Mouse (Mus musculus) midbrain, embryonic 14.5 days (tissue): ENCODE measurements around the gene Mapkapk2. TPM values are rescaled to one million over a fixed set of nuclear protein-coding genes. Genes with fewer than 3 reads are reported as not detected.
A peak's percentile ranks its signal among the peaks of the same experiment; 100 is the strongest.

Experiments used
- ATAC-seq: fragments of 200-750 bp; cut with Nextera tagmentation; 2 replicates; pipeline ENCODE4 v1.8.0; 2017; ENCODE audit warnings: moderate number of reproducible peaks, moderate library complexity; ENCODE audit not compliant: low FRiP score, low TSS enrichment
- DNase-seq: peaks from one replicate; pipeline ENCODE4 v3.0.0-alpha.2; 2015
- H3K27ac ChIP-seq: fragments of 300-500 bp; sonication (generic); replicated peaks from 2 replicates; pipeline ENCODE4 v1.5.1; 2014; ENCODE audit warnings: mild to moderate bottlenecking, low read depth, low read length, moderate library complexity
- H3K27me3 ChIP-seq: fragments of 300-500 bp; sonication (generic); 2 replicates; pipeline ENCODE4 v1.6.1; 2014; ENCODE audit warnings: low read length, control low read depth, mixed read lengths; ENCODE audit not compliant: control insufficient read depth, insufficient read depth
- H3K36me3 ChIP-seq: fragments of 300-500 bp; sonication (generic); 2 replicates; pipeline ENCODE4 v1.6.1; 2014; ENCODE audit warnings: low read length, control low read depth; ENCODE audit not compliant: control insufficient read depth, insufficient read depth
- H3K4me1 ChIP-seq: fragments of 300-500 bp; sonication (generic); 2 replicates; pipeline ENCODE4 v1.6.1; 2014; ENCODE audit warnings: mild to moderate bottlenecking, antibody characterized with exemption, low read length, control low read depth; ENCODE audit not compliant: control insufficient read depth, insufficient read depth
- H3K4me2 ChIP-seq: fragments of 300-500 bp; sonication (generic); 2 replicates; pipeline ENCODE4 v1.6.1; 2014; ENCODE audit warnings: mild to moderate bottlenecking, low read length, moderate library complexity
- H3K4me3 ChIP-seq: fragments of 300-500 bp; sonication (generic); replicated peaks from 2 replicates; pipeline ENCODE4 v1.5.1; 2014; ENCODE audit warnings: low read depth, low read length
- H3K9ac ChIP-seq: fragments of 300-500 bp; sonication (generic); replicated peaks from 2 replicates; pipeline ENCODE4 v1.6.1; 2014; ENCODE audit warnings: mild to moderate bottlenecking, low read length, moderate library complexity
- H3K9me3 ChIP-seq: fragments of 300-500 bp; sonication (generic); 2 replicates; pipeline ENCODE4 v1.6.1; 2016; ENCODE audit warnings: low read length, control low read depth, mixed read lengths; ENCODE audit not compliant: control insufficient read depth
- WGBS: fragments of 180-500 bp; shearing (Covaris S2); extraction: QIAGEN DNeasy Blood & Tissue Kit; methylation state at CpG from one replicate; pipeline ENCODE4 v1.1.7; 2014; 5-methylcytosine and 5-hydroxymethylcytosine counted together
- polyA plus RNA-seq: library from polyadenylated mRNA; unstranded; fragments of >200 nt; fragmentation: Nextera tagmentation; extraction: Ambion mirVana; gene quantifications from 2 replicates; pipeline ENCODE4 v1.2.1, GENCODE M21; 2014

Gene Mapkapk2
- polyA plus RNA-seq, 1 experiment from 2014 or later = 35.0 TPM

DNA sequence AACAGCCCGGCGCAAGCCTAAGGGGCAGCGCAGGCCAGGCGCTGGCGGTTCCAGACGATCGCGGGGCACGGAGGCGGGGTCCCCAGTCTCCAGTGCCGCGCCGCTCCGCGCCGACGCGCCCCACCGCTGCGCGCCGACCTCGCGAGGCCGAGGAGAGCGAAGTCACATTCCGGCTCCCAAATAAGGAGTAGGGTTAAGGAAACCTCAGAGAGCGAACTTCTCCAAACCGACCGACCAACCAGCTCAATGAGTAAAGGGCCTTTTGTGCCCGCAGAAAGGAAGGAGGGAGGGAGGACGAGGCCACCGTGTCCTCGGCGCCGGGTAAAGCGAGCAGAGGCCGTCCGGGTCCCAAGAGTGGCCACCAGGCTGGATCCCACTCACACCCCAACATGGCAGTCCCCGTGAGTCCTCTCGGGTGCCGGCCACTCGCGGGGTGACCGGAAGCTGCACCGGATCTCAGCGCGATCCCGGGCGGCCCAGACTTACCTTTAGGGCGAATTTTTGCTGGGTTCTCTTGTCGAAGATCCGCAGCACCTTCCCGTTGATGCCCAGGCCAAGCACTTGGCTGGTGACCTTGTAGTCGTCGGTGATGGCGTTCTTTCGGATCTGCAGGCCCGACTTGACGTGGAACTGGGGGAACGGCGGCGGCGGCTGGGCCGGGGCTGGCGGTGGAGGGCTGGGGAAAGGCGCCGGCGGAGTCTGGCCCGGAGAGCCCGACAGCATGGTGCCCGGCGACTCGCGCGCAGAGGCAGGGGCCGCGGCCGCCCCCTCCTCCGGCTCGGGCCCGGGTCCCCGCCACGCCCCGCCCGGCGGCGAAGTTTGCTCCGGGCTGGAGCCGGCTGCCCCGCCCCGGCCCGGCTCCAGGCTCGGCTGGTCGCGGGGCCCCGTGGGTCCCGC is 575 bp downstream of the Mapkapk2 start:
- ATAC-seq = peak; percentile 69
- peak overlapping the region; percentile 80 for H3K4me2 ChIP-seq
- no peaks in the 10 kb centered on the region for H3K27me3 ChIP-seq
- peak overlapping the region; percentile 90 for H3K4me3 ChIP-seq
- WGBS = under 1% methylated on average over 95 of the region's 98 CpGs
- no peaks in the 10 kb centered on the region for H3K36me3 ChIP-seq
- peak; percentile 77 for DNase-seq
- peak overlapping the region; percentile 86 for H3K9ac ChIP-seq
- H3K4me1 ChIP-seq = peaks cover 25% of the 10 kb centered on the region
- H3K27ac ChIP-seq = peak overlapping the region; percentile 82
- no peaks in the 10 kb centered on the region for H3K9me3 ChIP-seq

DNA sequence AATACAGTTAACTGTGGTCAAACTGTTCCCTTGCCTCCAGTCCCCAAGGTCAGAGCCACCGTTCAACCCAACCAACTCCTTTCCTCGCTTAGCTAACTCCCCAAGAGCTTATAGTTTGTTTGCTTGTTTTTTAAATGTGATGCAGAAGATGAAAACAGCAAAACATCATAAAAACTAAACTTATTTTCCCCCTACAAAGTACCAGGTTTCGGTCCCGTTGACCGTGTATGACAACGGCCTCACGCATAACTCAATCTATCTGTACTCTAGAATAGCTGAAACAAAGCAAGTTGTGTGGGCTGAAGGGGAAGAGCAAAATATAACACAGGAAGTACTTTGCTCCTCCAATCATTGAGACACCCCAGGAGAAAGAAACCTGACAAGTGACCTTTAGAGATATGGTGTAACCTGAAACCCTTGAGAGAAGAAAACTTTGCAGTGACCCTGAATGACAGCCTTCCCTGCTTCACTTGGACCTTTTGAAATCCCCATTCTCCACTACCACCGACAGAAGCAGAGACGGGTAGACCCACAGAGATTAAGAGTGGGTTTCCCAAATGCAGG is 1.4 kb downstream of the Mapkapk2 start:
- H3K36me3 ChIP-seq = no peaks in the 10 kb centered on the region
- peak overlapping the region; percentile 82 for H3K27ac ChIP-seq
- H3K4me3 ChIP-seq = peak overlapping the region; percentile 90
- DNase-seq (no peak), ATAC-seq (no peak)
- no peaks in the 10 kb centered on the region for H3K9me3 ChIP-seq
- H3K4me1 ChIP-seq = peaks cover 29% of the 10 kb centered on the region
- H3K27me3 ChIP-seq = no peaks in the 10 kb centered on the region
- peak overlapping the region; percentile 86 for H3K9ac ChIP-seq
- H3K4me2 ChIP-seq = peak overlapping the region; percentile 80
- 17% methylated on average over 9 of the region's 9 CpGs for WGBS

DNA sequence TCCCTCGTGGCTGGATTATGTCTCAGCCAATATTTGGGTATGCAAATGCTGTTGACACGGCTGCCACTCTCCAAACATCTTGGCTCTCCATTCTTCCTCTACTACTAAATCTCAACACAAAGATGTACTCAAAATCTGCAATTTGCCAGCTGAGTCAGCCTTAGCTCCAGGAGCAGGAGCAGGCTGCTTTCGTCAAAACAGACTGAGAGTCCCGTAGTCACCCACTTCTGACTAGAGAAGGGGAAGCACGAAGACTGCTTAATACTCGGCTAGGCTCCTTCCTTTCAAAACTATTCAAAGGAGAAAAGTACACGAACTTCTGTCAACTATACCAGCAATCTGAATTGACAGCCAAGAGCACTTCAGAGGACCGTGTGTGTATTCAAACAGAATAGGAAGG is 2.1 kb downstream of the Mapkapk2 start:
- no peaks in the 10 kb centered on the region for H3K27me3 ChIP-seq
- 3% methylated on average over 8 of the region's 8 CpGs for WGBS
- peaks cover 33% of the 10 kb centered on the region for H3K4me1 ChIP-seq
- H3K4me3 ChIP-seq = peak overlapping the region; percentile 90
- H3K9me3 ChIP-seq = no peaks in the 10 kb centered on the region
- H3K36me3 ChIP-seq = no peaks in the 10 kb centered on the region
- no peak overlapping the region for H3K27ac ChIP-seq
- H3K4me2 ChIP-seq = peak overlapping the region; percentile 80
- ATAC-seq (no peak), DNase-seq (peak; percentile 53)
- peak overlapping the region; percentile 18; the same call in 1 of the 2 replicates for H3K9ac ChIP-seq

DNA sequence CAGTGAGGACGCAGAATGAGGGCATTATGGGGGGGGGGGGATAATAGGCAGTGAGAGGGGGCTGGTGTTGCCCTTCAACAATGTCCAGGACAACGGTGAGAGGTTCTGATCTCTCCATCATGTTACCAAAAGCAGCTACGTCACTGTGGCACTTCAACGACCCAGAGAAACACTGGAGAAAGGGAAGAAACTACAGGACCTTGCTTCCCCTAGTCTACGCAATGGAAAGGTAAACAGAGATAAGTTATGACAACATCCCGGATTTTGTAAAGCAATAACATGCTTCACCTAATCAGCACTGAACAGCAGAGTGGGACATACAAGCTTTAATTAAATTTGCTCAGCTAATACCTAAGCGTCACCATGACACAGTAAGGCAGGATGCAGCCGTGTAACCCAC is 3.7 kb downstream of the Mapkapk2 start:
- Histone ChIP-seq H3K36me3 (no peaks in the 10 kb centered on the region), H3K4me3 (no peak overlapping the region), H3K9ac (no peak overlapping the region), H3K27ac (no peak overlapping the region), H3K4me1 (peaks cover 50% of the 10 kb centered on the region), H3K4me2 (0 out of 2 replicates have a peak overlapping the region, but pooled peaks have one; percentile 80), H3K27me3 (no peaks in the 10 kb centered on the region), H3K9me3 (no peaks in the 10 kb centered on the region)
- DNase-seq = no peak
- ATAC-seq = no peak
- WGBS = 80% methylated on average over 8 of the region's 8 CpGs

DNA sequence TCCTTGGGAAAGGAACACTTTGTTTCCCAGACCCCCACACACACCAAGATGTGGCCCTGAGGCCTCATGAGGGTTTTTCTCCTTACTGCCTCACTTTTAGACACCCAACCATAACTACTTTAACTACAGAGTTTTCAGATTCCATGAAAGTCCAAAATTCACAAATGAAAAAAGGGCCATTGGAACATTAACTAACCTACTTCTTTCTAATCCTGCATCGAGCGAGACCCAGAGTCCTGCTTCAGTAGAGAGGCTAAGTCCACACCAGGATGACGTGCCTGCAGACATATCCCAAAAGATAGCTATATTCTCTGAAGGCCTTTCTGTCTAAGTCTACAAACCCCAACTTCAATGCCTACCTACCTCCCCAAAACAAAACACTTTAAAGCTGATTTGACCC is 4.8 kb downstream of the Mapkapk2 start:
- Histone ChIP-seq H3K4me1 (peaks cover 61% of the 10 kb centered on the region), H3K36me3 (no peaks in the 10 kb centered on the region), H3K4me3 (no peak overlapping the region), H3K9ac (no peak overlapping the region), H3K4me2 (no peak overlapping the region), H3K27me3 (no peaks in the 10 kb centered on the region), H3K9me3 (no peaks in the 10 kb centered on the region), H3K27ac (no peak overlapping the region)
- WGBS = 95% methylated on average over 3 of the region's 3 CpGs
- ATAC-seq (no peak), DNase-seq (no peak)

DNA sequence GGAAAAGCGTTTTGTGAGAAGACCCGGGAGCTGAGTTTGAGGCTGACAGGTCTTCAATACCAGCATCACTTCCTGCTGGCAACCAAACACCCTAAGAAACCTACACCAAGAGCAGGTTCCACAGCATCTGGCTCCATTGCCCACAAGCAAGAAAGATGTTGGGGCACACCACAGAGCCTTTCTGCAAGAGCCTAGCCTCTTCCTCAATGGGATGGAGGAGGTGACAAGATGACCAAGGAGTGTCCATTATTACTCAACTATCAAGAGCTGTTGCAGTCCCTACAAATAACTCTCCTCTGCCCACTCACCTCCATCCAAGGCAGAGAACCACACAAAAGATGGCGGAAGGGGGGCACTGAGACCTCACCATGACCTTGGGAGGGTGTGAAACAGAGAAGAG is 5.5 kb downstream of the Mapkapk2 start:
- H3K4me1 ChIP-seq = peaks cover 66% of the 10 kb centered on the region
- no peaks in the 10 kb centered on the region for H3K9me3 ChIP-seq
- H3K4me3 ChIP-seq = no peak overlapping the region
- DNase-seq = no peak
- no peak overlapping the region for H3K4me2 ChIP-seq
- H3K27me3 ChIP-seq = no peaks in the 10 kb centered on the region
- H3K36me3 ChIP-seq = no peaks in the 10 kb centered on the region
- H3K9ac ChIP-seq = no peak overlapping the region
- no peak for ATAC-seq
- H3K27ac ChIP-seq = no peak overlapping the region
- WGBS = 83% methylated on average over 3 of the region's 3 CpGs

DNA sequence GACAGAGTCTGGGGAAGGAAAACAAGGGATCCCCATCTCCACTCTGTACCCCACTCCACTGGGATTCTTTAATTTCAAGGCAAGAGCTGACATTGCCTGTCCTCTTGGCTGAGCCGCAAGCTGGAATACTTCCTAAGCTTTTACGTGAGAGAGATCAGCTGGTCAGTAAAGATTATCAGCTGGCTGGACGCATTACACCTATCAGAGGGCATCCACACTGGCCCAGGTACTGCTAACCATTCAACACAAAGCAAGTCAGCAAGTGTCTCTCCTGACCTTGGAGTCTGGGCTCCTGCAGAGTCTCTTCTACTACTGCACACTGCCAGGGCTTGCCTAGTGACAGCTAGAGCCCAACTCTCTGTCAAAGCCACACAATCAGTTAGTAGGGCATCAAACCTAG is 6.1 kb downstream of the Mapkapk2 start:
- H3K27me3 ChIP-seq = no peaks in the 10 kb centered on the region
- no peaks in the 10 kb centered on the region for H3K9me3 ChIP-seq
- peaks cover 73% of the 10 kb centered on the region for H3K4me1 ChIP-seq
- no peak overlapping the region for H3K9ac ChIP-seq
- H3K4me2 ChIP-seq = no peak overlapping the region
- no peak for DNase-seq
- H3K36me3 ChIP-seq = no peaks in the 10 kb centered on the region
- WGBS = 84% methylated on average over 3 of the region's 3 CpGs
- no peak overlapping the region for H3K27ac ChIP-seq
- no peak for ATAC-seq
- H3K4me3 ChIP-seq = no peak overlapping the region

DNA sequence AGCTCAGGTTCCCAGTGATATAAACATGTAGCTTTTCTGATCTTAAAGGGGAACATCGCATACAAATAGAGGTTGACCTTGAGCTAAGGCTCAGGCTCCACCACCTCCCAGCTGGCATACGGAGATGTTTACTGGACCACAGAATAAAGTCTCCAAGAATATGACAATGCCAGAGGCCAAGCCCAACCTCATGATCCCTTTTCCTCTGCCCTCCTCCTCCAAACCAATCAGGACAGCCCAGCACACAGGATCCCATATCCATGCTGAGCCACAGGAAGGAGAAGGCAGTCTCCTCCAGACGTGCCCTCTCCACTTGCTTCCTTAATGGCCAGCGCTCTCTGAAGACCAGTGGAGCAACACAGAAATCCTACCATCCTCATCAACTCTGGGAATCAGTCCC is 6.7 kb downstream of the Mapkapk2 start:
- H3K9ac ChIP-seq = no peak overlapping the region
- H3K27ac ChIP-seq = no peak overlapping the region
- no peak overlapping the region for H3K4me3 ChIP-seq
- no peaks in the 10 kb centered on the region for H3K9me3 ChIP-seq
- DNase-seq = no peak
- no peaks in the 10 kb centered on the region for H3K36me3 ChIP-seq
- no peaks in the 10 kb centered on the region for H3K27me3 ChIP-seq
- no peak for ATAC-seq
- H3K4me1 ChIP-seq = peaks cover 75% of the 10 kb centered on the region
- no peak overlapping the region for H3K4me2 ChIP-seq
- 80% methylated on average over 4 of the region's 4 CpGs for whole genome bisulfite sequencing

DNA sequence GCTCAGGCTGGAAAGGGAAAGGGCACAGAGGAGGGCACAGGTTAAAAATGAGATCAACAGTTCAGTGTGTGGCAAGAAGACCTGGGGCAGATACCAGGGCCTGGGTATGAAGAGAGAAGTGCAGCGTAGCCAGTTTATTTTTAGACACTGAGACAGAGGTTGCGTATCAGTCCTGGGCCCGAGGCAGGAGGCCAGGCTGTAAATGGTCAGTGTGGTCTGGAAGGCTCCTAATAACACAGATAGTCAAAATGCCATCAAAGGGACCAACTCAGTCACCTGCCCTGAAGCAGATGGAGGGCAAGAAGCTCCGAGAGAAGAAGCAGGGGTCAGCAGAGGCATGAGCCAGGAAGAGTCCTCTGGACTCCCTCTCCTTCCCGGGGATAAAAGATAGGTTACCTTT is 7.4 kb downstream of the Mapkapk2 start:
- Histone ChIP-seq H3K9ac (no peak overlapping the region), H3K9me3 (no peaks in the 10 kb centered on the region), H3K27me3 (no peaks in the 10 kb centered on the region), H3K27ac (no peak overlapping the region), H3K4me1 (peaks cover 79% of the 10 kb centered on the region), H3K4me2 (no peak overlapping the region), H3K4me3 (no peak overlapping the region), H3K36me3 (no peaks in the 10 kb centered on the region)
- ATAC-seq (no peak), DNase-seq (no peak)
- WGBS = 86% methylated on average over 5 of the region's 5 CpGs
